Mouse (Mus musculus): Measurements from ENCODE around the gene Ushbp1.

DNA sequence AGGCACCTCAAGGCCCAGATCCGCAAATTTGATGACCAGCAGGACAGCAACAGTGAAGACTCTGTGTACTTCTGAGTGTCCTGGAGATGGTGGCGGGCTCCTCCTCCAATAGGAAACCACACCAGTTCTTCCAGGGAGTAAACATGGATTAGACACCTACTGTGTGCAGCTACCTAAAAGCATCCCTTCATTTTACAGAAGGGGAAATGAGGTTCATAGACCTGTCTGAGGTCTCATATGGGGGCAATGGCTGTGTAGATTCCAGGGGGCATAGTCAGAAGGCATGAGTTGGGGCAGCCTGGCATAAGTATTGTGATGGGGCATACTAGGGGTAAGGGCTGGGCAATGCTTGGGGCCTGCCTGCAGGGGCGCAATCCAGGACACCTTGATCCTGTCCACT, 22.6 kb downstream of the Ushbp1 start:
- TF ChIP-seq CTCF (IDR thresholded peaks at IDR 0.05; ENCODE audit: low read depth, low read length): no peak
- TF ChIP-seq POLR2A (IDR thresholded peaks at IDR 0.05; ENCODE audit: borderline replicate concordance, low read depth, low read length): no peak

Data from bone marrow macrophage, adult 2 months (primary cell).